Mouse (Mus musculus) bone marrow, adult 2 months (tissue): Measurements from ENCODE around the gene Dnah17. TPM values are rescaled to one million over a fixed set of nuclear protein-coding genes. Genes with fewer than 3 reads are reported as not detected.

Experiments
- H3K27ac ChIP-seq: fragments of 200-500 bp; 2 replicates; pipeline ENCODE4 v1.5.1; 2012; ENCODE audit warnings: low read depth, mild to moderate bottlenecking, control low read depth, inconsistent platforms, low read length; ENCODE audit not compliant: control insufficient read depth, poor library complexity, insufficient read depth
- H3K4me1 ChIP-seq: fragments of 200-500 bp; 2 replicates; pipeline ENCODE4 v1.6.1; 2011; ENCODE audit warnings: low read length; ENCODE audit not compliant: control insufficient read depth, insufficient read depth
- H3K4me3 ChIP-seq: fragments of 200-500 bp; replicated peaks from 2 replicates; pipeline ENCODE3; 2011; ENCODE audit warnings: mild to moderate bottlenecking, low read depth, low read length, control low read depth; ENCODE audit not compliant: control insufficient read depth
- CTCF ChIP-seq: fragments of 200-500 bp; IDR thresholded peaks from 2 replicates; pipeline ENCODE4 v1.5.1; 2011; ENCODE audit warnings: low read length, control low read depth; ENCODE audit not compliant: control insufficient read depth, insufficient read depth
- POLR2A ChIP-seq: fragments of 200-500 bp; IDR thresholded peaks from 2 replicates; pipeline ENCODE4 v1.6.1; 2011; ENCODE audit warnings: low read depth, mild to moderate bottlenecking, control low read depth, low read length, borderline replicate concordance; ENCODE audit not compliant: control insufficient read depth
- WGBS: fragments of 180-500 bp; shearing (Covaris S2); methylation state at CpG from one replicate; pipeline ENCODE4 v1.1.7; 2018; 5-methylcytosine and 5-hydroxymethylcytosine counted together
- polyA plus RNA-seq: library from polyadenylated mRNA; stranded (reverse); fragments of >200 nt; gene quantifications from 2 replicates; pipeline ENCODE4 v1.2.4, GENCODE M21; 2011; ENCODE audit warnings: low replicate concordance; ENCODE audit not compliant: missing spikeins, insufficient read depth, insufficient read length

The Dnah17 gene
- polyA plus RNA-seq, 1 experiment, result 1.6 TPM

GRCm38 (mm10) chr11:117987968-117988367 is 142.5 kb downstream of the Dnah17 start:
- H3K27ac ChIP-seq, result peak overlapping the region; percentile 98; the same call in 1 of the 2 replicates
- TF ChIP-seq CTCF, result no peak
- TF ChIP-seq POLR2A, result no peak
- WGBS, result 27% methylated on average over 4 of the region's 4 CpGs
- peak overlapping the region; percentile 21 for H3K4me3 ChIP-seq
- peaks cover 12% of the 10 kb centered on the region for H3K4me1 ChIP-seq

GRCm38 (mm10) chr11:117987032-117987451 is 143.4 kb downstream of the Dnah17 start:
- Histone ChIP-seq H3K4me1 (peaks cover 7% of the 10 kb centered on the region), H3K27ac (peak overlapping the region; percentile 98), H3K4me3 (peak overlapping the region; percentile 64)
- WGBS, result under 1% methylated on average over 32 of the region's 32 CpGs
- TF ChIP-seq POLR2A (0 out of 2 replicates have a peak, but pooled peaks have one; percentile 23), CTCF (no peak)

GRCm38 (mm10) chr11:117986126-117987031 is 144.1 kb downstream of the Dnah17 start, which contains the start of gene Pgs1:
Gene Pgs1 (plus strand): TSS chr11:117986292.
- Histone ChIP-seq H3K4me1 (peaks cover 7% of the 10 kb centered on the region), H3K27ac (peak within 1 kb of the TSS; percentile 98), H3K4me3 (peak within 1 kb of the TSS; percentile 64)
- WGBS, result 7% methylated on average over 51 of the region's 51 CpGs
- TF ChIP-seq POLR2A (peak; percentile 68; the same call in 1 of the 2 replicates), CTCF (0 out of 2 replicates have a peak, but pooled peaks have one; percentile 4)

GRCm38 (mm10) chr11:117983770-117984169 is 146.7 kb downstream of the Dnah17 start:
- Histone ChIP-seq H3K4me1 (peaks cover 3% of the 10 kb centered on the region; the same call in 1 of the 2 replicates), H3K4me3 (no peak overlapping the region), H3K27ac (no peak overlapping the region)
- 74% methylated on average over 7 of the region's 7 CpGs for WGBS
- TF ChIP-seq POLR2A (no peak), CTCF (no peak)

DNA sequence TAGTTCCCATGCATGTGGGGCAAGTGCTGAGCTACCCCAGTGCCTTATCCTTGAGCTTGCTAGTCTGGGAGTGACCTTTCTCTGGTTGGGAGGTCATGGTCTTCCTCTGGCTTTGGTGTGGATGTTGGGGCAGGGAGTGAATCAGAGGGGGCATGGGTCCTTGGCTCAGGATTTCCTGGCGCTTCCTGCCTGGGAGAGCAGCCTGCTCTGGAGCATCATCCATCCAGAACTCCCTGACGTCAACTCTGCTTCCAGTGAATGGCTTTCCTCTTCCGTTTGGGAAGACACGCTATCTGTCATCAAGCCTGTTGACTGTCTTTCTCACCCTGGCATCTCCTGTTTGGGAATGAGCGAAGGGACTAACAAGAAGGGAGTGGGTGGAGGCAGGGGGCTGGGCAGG is 148.0 kb downstream of the Dnah17 start:
- Histone ChIP-seq H3K27ac (no peak overlapping the region), H3K4me3 (no peak overlapping the region), H3K4me1 (peaks cover 3% of the 10 kb centered on the region; the same call in 1 of the 2 replicates)
- TF ChIP-seq CTCF (no peak), POLR2A (no peak)
- 85% methylated on average over 5 of the region's 5 CpGs for WGBS

DNA sequence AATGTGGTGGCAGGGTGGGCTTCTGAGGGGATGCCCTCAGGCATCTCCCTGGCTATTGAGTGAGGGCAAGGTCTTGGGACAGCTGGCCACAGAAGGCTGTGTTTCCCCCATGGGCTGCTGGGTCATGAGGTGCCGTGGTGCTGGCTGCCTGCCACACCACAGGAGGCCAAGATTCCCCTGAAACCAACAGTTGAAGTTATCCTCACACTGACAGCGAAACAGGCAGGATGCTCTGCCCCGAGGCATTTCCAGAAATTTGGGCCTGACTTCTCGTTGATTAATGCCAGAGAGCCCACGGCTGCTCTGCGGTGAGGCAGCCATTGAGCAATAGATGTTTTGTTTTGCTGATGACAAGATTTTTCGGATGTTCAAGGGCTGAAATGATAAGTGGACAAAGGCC is 151.0 kb downstream of the Dnah17 start:
- TF ChIP-seq CTCF (no peak), POLR2A (no peak)
- Histone ChIP-seq H3K4me3 (no peak overlapping the region), H3K4me1 (peaks cover 13% of the 10 kb centered on the region), H3K27ac (peak overlapping the region; percentile 10; the same call in 1 of the 2 replicates)
- 8% methylated on average over 7 of the region's 7 CpGs for WGBS

DNA sequence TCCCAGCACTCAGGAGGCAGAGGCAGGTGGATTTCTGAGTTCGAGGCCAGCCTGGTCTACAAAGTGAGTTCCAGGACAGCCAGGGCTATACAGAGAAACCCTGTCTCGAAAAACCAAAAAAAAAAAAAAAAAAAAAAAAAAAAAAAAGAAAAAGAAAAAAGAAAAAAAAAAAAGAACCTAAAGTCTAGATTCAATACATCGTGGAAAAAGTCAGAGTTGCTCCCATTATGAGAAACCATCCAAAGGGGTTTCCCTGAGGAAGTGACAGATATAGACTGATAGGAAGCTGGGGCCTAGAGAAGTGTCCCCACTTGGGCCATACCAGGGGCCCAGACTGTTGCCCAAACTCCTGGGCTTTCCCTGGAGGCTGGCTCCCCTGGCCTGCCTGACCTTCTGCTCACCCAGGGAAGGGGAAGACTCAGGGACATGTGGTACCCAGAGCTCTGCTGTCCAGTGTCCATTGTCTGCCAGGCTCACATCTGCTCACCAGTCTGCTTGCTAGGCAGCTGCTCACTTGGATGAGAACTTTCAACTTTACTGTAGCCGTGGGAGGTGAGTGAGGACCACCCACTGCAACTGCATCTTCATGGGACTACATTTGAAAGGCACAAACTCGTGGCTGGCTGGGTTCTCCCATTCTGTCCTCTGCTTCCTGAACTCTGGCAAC is 152.6 kb downstream of the Dnah17 start:
- no peak overlapping the region for H3K27ac ChIP-seq
- peaks cover 14% of the 10 kb centered on the region for H3K4me1 ChIP-seq
- no peak for TF ChIP-seq CTCF
- TF ChIP-seq POLR2A, result no peak
- 55% methylated on average over 5 of the region's 5 CpGs for WGBS
- no peak overlapping the region for H3K4me3 ChIP-seq

- TF ChIP-seq CTCF (no peak), POLR2A (no peak)
- 2% methylated on average over 8 of the region's 8 CpGs for WGBS
- Histone ChIP-seq H3K27ac (peak overlapping the region; percentile 18; the same call in 1 of the 2 replicates), H3K4me3 (no peak overlapping the region), H3K4me1 (peaks cover 17% of the 10 kb centered on the region)
These were observed 154.3 kb downstream of the Dnah17 start for GRCm38 (mm10) chr11:117976081-117976582.
